Mouse (Mus musculus): ENCODE data around the gene Slc35f5.

The Slc35f5 gene

DNA sequence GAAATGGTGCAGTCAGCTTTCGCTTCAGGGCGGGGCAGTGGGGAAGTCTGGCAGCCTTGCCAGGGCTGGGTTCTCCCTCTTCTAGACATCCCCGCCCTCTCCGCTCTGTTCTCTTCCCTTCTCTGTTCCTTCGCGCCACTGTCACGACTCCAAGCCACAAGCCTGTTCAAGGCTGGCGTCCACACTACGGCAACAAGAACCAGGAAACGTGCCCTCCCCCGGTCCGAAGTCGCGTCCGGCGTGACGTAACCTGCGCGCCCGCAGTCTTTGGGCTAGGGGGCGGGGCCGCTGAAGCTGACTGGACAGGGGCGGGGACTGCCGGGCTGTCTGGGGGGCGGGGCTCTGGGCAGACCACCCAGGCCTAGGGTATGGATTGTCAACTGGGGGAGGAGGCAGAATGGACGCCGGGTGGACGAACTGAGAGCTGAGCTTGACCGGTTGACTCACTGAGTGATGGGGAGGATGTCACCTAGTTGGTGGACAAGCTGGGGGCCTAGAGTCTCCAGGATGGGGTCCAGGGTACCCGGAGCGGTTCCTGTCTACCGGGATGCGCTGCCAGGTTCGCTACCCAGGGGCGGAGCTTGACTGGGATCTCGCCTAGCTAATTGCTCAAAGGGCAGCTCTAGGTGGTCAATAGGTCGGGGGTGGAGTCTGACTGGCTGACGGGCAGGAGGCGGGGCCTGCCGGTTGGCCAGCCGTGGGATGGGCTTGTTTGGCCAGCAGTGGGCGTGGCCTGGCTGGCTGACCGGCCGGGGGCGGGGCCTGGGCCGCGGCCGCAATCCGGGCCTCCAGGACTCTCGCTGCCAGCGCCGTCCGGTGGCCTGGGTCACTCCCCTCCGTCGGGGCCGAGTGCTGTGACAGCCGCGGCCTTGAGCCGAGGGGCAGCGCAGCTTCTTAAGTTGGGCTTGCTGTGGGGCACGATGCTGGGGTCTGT, at the start of gene Slc35f5:
Gene Slc35f5 (plus strand): TSS at position 337 of the 934 bp plus-strand sequence.
- DNase-seq, result peak; percentile 98

DNA sequence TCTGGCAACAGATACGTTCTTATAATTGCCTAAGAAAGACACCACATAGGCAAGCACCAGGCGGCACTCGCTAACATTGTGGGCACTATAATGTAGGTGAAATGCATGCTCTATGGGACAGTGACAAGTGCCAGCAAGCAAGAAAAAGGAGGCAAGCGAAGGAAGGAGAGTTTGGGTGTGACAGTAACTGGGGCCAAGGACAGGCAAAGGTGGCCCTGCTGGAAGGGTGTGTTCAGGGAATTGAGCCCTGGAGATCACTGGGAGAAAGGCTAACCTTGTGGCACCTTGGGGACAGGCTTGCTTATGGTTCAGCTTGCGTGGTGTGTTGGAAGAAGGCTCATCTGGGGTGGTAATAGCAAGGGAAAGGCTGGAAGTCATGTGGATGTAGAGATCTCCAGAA, 45.7 kb upstream of the Slc35f5 start:
- DNase-seq, result no peak

DNA sequence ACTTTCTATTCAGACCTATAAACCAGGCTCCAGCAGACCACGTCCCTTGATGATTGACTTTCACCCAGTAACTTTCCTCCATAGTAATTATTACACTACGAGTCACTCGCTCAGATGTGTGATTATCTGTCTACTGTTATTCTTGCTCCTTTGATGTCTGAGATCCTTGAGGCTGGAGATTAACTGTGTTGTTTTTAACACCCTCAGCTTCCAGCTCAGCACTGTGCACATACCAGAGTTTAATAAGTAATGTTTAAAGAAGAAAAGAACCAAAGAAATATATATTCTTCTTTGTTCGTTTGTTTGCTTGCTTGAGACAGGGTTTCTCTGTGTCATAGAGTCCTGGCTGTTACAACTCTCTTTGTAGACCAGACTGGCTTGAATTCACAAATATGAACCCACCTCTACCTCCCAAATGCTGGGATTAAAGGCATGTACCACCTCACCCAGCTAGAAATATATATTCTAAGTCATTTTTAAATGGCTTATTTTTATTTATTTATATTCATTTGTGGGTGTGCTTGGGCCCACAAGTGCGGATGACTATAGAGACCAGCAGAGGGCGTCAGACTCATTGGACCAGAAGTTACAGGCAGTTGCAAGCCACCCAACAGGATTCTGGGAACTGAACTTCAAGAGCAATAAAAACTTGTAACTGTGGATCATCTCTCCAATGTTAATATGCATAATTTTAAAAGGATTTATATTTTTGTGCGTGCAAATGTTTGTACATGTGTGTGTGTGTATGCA, 43.3 kb upstream of the Slc35f5 start:
- no peak for DNase-seq

DNA sequence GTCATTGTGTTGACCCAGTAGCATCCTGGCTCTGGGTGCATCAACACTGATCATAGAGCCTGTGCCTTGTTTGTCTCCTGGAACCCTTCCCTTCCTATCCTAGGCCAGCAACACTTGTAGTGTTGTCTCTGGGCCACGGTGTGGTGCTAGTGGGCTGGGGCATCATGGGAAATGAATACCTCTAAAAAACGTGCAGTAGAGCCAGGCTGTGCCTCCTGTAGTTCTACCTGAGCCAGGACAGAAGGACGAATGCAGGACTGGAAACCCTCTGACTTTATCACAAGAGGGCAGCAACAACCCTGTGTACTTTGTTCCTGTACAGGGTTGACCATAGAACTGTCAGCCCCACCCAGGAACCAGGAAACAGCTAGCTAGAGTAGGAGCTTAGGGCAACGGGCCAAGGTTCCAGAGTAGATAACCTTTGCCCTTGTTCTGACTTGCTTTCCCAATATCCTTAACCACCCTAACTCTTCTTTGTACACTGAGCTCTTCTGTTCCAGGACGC, 41.2 kb upstream of the Slc35f5 start:
- DNase-seq, result peak; percentile 70

DNA sequence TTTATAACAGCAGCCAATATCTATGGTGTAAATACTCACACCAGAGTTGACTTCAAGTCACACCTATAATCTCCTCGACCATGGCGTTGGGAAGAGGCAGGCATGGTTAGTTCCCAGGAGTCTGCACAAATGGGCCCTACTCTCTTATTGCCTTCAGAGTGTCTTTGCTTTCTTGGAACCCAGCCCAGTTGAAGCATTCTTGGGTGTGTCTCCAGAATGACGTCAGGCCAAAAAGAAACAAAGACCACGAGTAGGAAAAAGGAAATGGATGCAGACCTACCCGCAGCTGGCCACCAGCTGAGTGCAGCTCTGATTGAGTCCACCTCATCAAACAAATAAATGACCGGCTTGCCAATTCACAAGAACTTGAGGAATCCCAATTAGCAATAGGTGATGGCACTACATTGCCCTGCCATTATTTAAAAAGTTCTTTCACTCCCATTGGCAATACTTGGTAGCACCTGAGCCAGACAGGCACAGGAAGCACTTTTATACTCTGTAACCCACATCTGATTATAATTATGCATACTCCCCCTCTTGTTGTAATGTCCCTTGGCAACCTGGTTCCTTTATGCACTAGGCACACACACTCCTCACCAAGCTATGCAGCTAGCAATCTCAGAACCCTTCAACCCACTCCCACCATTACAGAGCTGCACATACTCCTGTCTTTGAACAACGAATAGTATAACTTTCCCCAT, 34.3 kb upstream of the Slc35f5 start:
- peak; percentile 21 for DNase-seq

DNA sequence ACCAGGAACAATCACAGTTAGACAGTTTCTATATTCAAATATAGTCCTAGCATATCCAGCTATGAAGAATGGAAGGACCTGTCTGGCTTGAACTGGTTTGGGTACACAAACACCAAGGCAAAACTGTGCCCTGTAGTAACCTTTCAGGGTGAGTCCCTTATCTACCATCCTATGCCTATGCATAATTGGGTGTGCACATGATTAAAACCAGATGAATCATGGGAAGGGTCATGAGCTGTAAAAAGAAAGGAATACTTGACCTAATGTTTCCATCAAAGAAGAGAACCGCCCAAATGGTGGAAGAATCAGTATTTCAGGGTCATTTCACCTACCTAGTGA, 33.8 kb upstream of the Slc35f5 start:
- DNase-seq, result no peak

DNA sequence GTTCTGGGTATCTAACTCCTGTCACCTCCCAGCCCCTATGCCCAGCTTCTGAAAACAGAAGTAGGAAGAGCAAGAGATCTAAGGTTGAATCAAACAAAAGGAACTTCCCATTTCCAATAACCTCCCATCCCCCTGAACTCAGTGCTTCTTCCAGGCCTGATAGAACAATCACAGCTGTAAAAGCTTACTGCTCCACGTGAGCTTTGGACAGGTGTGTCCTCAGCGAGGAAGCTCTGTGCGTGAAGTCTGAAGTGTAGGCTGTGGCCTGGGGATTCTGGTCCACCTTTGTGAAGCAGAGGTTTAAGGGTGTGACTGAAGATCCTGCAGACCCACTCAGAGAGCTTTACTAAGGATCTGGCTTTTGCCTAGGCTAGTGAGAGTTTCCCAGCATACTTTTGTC, 33.0 kb upstream of the Slc35f5 start:
- DNase-seq, result no peak

DNA sequence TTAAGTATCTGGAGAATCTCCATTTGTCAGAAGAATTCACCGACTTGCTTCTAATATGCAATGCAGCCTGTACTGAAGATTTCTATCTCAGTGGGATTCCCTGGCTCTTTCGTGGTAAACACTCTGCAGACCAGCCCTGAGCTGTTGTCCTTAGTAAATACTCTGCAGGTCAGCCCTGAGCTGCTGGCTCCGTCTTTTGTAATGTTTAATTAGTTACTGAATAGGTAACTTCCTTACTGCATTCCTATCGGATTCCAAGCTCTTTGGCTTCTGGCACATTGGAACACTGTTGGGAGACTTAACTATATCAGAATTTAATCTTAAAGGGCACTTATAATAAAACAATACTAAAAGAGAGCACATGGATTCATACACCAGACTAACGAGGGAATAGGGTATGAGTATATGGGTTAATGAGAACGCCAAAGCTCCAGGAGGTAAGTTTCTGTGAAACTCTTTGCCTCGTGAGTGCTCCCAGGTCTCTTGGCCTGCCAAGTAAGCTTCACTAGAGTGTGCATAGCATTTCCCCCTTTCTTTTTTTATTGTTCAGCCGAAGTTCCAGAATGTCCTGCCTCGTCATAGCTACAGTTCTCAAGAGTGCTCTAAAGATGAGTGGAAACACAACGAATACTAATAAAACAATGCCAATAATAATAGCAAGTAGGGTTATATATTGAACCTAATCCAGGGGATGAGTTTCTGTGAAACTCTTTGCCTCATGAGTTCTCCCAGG, 27.0 kb upstream of the Slc35f5 start:
- peak; percentile 35 for DNase-seq

DNA sequence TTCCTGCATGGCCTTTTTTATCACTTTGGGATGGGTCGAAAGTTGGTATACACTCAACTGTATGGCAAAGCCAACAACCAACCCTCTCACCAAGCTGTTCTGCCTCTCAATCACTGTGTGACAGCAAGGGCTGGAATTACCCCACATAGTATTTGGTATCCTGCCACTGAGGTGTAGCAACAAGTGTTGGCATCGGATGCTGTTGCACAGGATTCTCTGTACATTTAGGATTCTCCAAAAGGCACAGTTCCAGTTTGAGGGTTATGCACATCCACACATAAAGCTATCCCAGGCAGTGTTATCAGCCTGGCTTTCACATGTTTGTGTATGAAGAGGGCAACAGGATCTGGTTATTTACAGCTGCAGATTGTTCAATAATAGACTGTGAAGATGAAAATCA, 23.3 kb upstream of the Slc35f5 start:
- DNase-seq, result no peak

DNA sequence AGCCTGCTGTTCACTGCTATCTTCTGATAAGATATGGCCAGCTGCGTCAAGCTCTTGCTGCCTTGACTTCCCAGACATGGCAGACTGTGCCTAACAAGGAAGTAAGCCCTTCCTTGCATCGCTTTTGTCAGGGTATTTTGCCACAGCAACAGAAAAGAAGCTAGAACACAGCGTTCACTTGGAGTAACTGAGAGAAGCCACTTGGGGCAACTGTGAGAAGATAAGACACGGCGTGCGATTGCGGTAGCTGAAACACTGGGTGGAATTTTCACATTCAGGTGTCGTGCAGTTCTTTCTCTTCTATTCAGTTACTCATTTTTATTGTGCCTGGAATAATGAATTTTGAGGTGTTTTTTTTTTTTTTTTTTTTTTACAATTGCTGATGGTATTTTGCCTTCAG, 22.6 kb upstream of the Slc35f5 start:
- DNase-seq, result no peak

DNA sequence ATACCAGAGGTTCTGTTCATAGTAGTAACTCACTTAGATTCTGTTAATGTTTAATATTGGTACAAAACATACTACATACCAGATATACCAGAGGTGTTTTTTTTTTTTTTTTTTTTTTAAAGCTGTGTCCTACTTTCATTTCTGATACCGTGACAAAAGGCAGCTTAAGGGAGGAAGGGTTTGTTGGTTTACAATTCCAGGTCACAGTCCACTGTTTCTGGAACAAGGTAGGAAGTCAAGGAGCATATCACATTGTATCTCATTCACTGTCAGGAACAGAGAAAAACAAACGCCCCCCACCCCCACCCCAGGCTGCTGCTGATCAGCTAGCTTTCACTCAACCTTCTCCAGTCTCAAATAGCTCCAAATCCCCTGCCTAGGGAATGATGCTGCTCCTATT, 21.1 kb upstream of the Slc35f5 start:
- DNase-seq, result no peak

DNA sequence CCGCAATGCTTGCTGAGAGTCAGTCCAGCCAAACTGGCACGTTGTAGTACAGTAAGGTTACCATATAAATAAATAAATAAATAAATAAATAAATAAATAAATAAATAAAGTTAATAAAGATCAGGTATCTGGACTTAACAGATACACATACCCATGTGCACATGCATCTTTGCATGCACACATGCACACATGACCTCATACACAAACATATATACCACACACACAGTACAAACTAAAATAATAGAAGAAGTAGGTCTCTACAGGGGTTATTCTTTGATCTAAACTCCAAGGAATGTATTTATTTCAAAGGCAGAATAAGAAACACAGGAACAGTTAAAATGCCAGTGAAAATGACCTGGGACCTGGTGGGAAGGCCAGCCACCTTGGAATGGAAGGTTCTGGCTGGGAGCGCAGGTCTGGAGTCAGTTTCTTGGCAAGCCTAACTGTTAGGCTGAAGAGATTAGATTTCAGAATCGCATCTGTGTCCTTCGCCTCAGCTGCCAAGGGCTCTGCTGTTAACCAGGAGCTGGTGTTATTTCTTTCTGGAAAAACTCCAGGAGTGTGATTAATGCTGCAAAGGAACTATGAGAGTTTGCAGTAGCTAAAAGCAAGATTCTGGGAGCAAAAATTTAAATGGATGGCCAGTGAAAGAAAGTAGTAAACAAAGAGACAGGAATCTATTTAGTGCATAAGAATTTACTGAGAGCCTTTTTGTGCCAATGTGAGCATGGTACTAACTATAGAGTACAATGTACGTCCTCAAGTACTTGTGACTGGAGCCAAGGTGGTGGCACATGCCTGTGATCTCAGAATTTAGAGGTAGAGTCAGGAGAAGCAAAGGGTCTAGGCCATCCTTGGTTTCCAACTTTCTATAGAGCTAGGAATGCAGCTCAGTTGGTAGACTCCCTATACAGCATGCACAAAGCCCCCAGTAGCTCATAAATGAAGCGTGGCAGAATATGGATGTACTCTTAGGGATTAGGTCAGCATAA, 18.1 kb upstream of the Slc35f5 start:
- peak; percentile 16 for DNase-seq

DNA sequence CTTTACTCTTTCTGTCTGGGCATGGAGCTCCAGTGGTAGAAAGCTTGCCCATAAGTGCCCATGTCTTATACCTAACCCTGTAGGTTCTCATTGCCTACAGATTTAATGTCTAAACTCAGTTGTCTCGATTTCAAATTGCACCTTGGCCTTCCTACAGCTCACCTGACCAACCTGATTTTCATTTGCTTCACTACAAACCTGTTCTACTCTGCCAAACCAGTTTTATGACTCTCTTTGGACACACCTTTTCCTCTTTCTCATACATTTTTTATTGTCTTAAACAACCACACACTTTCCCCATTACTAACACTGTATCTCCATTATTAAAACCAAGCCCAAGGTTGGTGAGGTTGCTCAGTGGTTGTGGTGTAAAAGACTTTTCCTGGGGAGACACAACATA, 10.5 kb upstream of the Slc35f5 start:
- no peak for DNase-seq

DNA sequence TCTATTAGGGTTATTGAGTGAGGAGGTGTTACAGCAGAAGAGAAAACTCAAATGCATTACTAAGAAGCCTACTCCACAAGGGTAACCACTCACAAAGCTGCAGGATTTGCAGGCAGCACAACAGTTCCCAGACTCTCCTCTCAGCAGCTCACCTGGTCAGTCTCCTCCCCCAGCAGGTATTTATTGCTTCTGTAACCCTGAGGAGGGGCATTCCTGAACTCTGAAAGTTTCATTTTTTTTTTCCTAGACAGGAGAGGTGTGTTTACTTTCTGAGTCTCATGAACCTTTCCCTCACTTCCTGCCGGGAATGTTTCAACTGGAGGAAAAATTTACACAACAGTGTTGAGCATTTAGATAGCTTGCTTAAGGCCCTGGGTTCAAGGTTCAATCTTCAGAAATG, 10.0 kb upstream of the Slc35f5 start:
- no peak for DNase-seq

DNA sequence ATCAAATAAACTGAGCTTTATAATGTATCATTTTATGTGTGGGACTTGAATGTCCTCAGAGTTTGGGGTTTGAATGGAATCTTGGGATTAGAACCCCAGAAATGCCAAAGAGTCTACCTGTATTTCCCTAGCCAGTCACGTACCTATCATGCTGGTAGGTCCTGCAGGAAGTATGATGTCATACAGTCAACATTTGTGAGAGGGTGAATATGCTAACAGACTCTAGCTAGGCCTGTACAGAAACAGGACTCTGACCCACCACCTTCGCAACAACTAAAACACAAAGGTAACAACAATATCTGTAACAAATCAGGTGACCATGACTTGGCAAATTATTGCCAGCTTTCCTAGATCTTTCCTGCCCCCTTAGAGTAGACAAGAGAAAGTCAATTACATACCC, 8.8 kb upstream of the Slc35f5 start:
- DNase-seq, result no peak

DNA sequence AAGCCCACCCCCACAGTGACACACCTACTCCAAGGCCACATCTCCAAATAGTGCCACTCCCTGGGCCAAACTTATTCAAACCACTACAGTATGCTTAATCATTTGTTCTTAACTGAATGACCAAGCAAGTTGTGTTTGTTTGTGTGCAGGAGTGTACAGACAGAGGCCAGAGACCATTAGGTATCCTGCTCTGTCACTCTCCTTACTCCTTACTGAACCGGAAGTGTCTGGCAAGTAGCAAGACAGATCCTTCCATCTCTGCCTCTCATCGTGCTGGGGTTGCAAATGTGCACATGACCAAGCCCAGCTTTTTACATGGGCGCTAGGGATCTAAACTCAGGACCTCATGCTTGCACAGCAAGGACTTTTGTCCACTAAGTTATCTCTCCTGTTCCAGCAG, 1.1 kb upstream of the Slc35f5 start:
- DNase-seq, result no peak

DNA sequence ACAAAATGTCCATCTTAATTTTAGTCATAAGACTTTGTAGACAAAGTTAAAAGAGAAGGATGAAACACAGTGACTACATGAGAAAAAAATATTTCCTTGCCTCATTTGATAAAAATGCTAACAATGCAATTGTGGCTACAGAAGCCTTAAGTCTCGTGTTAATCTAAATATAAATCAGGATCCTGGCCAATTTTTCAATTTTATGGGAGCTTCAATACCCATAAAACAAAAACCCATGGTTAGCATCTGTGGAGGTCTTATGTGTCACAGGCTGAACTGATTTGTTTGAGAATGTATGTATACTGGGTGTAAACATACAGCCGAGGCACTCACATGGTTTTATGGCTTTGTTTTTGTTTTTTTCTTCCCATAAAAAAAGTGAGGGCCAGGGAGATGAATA, 674 bp upstream of the Slc35f5 start:
- DNase-seq, result no peak

DNA sequence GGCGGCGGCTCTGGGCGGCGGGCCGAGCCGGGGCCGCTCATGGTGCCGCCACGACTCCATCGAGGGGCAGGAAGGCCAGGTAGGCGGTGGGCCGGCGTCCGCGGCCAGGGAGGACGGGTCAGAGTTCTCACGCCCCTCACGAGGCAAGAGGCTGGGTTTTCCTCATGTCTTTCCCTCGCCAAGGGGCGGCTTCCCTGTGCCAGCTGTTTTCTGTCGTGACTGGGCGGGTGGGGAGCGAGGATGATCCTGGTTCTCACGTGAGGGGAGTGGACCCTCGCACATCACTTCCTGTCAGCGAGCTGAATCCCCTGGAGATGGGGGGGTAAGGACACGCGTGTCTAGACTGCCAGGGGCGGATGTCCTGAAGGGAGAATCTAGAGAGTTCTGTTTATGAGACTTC, 811 bp downstream of the Slc35f5 start:
- no peak for DNase-seq

DNA sequence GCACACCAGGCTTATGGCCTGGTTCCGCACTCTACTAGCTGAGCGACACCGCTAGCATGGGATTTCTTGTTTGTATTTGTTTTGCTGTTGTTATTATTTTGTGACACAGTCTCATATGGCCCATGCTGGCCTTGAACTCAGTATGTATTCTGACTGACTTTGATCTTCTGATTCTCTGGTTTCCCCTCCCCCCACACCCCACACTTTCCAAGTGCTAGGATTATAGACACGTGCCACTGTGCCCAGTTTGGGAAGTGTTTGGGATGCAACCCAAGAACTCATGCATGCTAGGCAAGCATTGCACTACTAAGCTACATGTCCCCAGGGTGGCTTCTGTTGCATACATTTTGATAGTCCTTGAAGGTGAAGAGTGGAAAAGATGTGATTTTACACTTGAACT, 1.4 kb downstream of the Slc35f5 start:
- DNase-seq, result peak; percentile 13

DNA sequence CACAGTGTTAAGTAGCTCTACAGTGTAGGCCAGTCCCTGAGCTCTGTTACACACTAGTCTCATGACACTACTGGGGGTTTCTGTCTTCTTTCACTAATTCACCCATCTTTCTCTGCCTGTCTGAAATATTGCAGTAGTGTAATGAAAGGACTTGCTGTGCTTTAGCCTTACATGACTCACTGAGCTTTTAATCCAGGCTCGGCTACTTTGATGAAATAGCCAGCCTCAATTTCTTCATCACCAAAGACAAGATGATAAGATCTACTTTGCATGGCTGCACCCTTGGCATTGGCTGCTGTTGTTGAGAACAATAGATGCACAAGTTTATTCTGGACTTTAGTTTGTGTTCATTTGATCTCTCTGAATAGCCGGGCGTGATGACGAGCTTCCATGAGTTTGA, 7.7 kb downstream of the Slc35f5 start:
- DNase-seq, result no peak

DNA sequence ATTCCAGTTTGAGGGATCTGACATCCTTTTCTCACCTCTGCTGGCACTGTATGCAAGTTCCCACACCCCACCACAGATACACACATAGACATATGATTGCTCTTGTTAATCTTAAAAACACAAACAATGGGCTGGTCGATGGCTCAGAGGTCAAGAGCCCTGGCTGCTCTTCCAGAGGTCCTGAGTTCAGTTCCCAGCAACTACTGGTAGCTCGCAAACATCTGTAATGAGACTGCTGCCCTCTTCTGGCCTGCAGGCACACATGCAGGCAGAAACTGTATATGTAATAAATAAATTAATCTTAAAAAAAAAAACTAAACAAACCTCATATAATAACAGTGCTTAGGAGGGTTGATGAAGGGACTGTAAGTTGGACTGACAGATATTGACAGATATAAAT, 13.8 kb downstream of the Slc35f5 start:
- DNase-seq, result no peak
